Mouse (Mus musculus): ENCODE measurements at regions not wholly inside any gene's neighbourhood (a gene's known extent, or its start where the extent isn't known, plus 50 kb on each side); places are given as distances from the start of the nearest gene placed in this dataset.
A peak's percentile ranks its signal among the peaks of the same experiment; 100 is the strongest.
"Not testable (repeated sequence)": the region's sequence is repeated elsewhere in the genome, so short reads cannot be mapped to it uniquely, and the experiment has no call there.

GRCm38 (mm10) chr2:149203896-149204295 is 186.9 kb upstream of the Gm10750 start:
- Histone ChIP-seq H3K4me3 (replicated peaks; ENCODE audit: insufficient read depth, low read depth, low read length) (no peak overlapping the region), H3K4me1 (ENCODE audit: control insufficient read depth, insufficient read depth, low read length) (no peaks in the 10 kb centered on the region), H3K27ac (ENCODE audit: insufficient read depth, low read length) (no peak overlapping the region), H3K27me3 (ENCODE audit: control insufficient read depth, insufficient read depth, low read length) (no peaks in the 10 kb centered on the region)
- no peak for TF ChIP-seq CTCF (IDR thresholded peaks at IDR 0.05; ENCODE audit: borderline replicate concordance, insufficient read depth, low read depth, low read length)
- no peak for DNase-seq

GRCm38 (mm10) chr2:149195736-149196135 is 178.7 kb upstream of the Gm10750 start:
- no peak for TF ChIP-seq POLR2A (IDR thresholded peaks at IDR 0.05; ENCODE audit: borderline replicate concordance, insufficient read depth, low read length)
- TF ChIP-seq CTCF (IDR thresholded peaks at IDR 0.05; ENCODE audit: borderline replicate concordance, insufficient read depth, low read depth, low read length), result no peak
- Histone ChIP-seq H3K4me3 (replicated peaks; ENCODE audit: insufficient read depth, low read depth, low read length) (no peak overlapping the region), H3K27me3 (ENCODE audit: control insufficient read depth, insufficient read depth, low read length) (no peaks in the 10 kb centered on the region), H3K27ac (ENCODE audit: insufficient read depth, low read length) (no peak overlapping the region), H3K4me1 (ENCODE audit: control insufficient read depth, insufficient read depth, low read length) (no peaks in the 10 kb centered on the region)
- 60% methylated on average over 1 of the region's 1 CpGs for WGBS
- DNase-seq, result no peak

GRCm38 (mm10) chr2:149158434-149158833 is 141.4 kb upstream of the Gm10750 start:
- not testable (repeated sequence) for H3K27me3 ChIP-seq (ENCODE audit: control insufficient read depth, insufficient read depth, low read length); H3K4me1 ChIP-seq (ENCODE audit: control insufficient read depth, insufficient read depth, low read length)
- DNase-seq, result peak; percentile 0 to 4

GRCm38 (mm10) chr2:149109551-149109950 is 92.5 kb upstream of the Gm10750 start:
- not testable (repeated sequence) for DNase-seq; H3K4me3 ChIP-seq (replicated peaks; ENCODE audit: insufficient read depth, low read depth, low read length); H3K27ac ChIP-seq (ENCODE audit: insufficient read depth, low read length); H3K4me1 ChIP-seq (ENCODE audit: control insufficient read depth, insufficient read depth, low read length); H3K27me3 ChIP-seq (ENCODE audit: control insufficient read depth, insufficient read depth, low read length)
- WGBS, result 88% methylated on average over 1 of the region's 1 CpGs

More at GRCm38 (mm10) chr2:149158434-149158833, 141.4 kb upstream of the Gm10750 start:
- 28% methylated on average over 7 of the region's 7 CpGs for WGBS
- H3K27ac ChIP-seq (ENCODE audit: insufficient read depth, low read length); H3K4me3 ChIP-seq (replicated peaks; ENCODE audit: insufficient read depth, low read depth, low read length): not testable (repeated sequence)

- Histone ChIP-seq H3K4me1 (ENCODE audit: control insufficient read depth, insufficient read depth, low read length) (no peaks in the 10 kb centered on the region), H3K27me3 (ENCODE audit: control insufficient read depth, insufficient read depth, low read length) (no peaks in the 10 kb centered on the region), H3K4me3 (replicated peaks; ENCODE audit: insufficient read depth, low read depth, low read length) (no peak overlapping the region), H3K27ac (ENCODE audit: insufficient read depth, low read length) (no peak overlapping the region)
- 43% methylated on average over 3 of the region's 3 CpGs for WGBS
- TF ChIP-seq CTCF (IDR thresholded peaks at IDR 0.05; ENCODE audit: borderline replicate concordance, insufficient read depth, low read depth, low read length), result no peak
- no peak for TF ChIP-seq POLR2A (IDR thresholded peaks at IDR 0.05; ENCODE audit: borderline replicate concordance, insufficient read depth, low read length)
- DNase-seq, result no peak
Measured at GRCm38 (mm10) chr2:149092146-149092545, 75.1 kb upstream of the Gm10750 start.

Measured in cerebellum, adult 2 months (tissue).